Comparison of ENCODE assay signal across 12 mouse cellular contexts in genomic region chr11:109627648-109628047, GRCm38 (mm10). TPM values are rescaled to one million over a fixed set of nuclear protein-coding genes. Genes with fewer than 3 reads are reported as not detected.
DNase-seq lines count a peak whose midpoint lies in the region; ATAC-seq and TF ChIP-seq lines count a peak whose summit lies in the region.
"Had no signal": no experiment of that assay in that cellular context is flagged by ENCODE, and none has a peak within 500 bp of the region (broad histone marks: within the 10 kb centered on the region; RNA-seq: fewer than 3 reads in every experiment).

No protein-coding gene starts in this region.

- peak; percentile 52 for DNase-seq in CD4-positive, CD25-positive, alpha-beta regulatory T cell, adult 2 months (ENCODE audit: low read depth, low spot score)
- DNase-seq in thymus, postnatal 14 days = peak; percentile 27
- DNase-seq in thymus, adult 18-20 months = no peak
- no peak for DNase-seq in right cerebral cortex, postnatal 36 days (ENCODE audit: low spot score in 2 of 2)
- no peak for DNase-seq in left cerebral cortex, adult 18-20 months (ENCODE audit: low spot score in 2 of 2)
- DNase-seq: adrenal gland, adult 2 months had no signal

- ATAC-seq in CD4-positive, CD25-positive, alpha-beta regulatory T cell, adult 4 months = no peak
- ATAC-seq in intestine, postnatal 0 days = no peak
- no peak for ATAC-seq in intestine, embryonic 16.5 days
- ATAC-seq: forebrain, embryonic 13.5 days had no signal

- WGBS in intestine, postnatal 0 days = 87% methylated on average over 4 of the region's 4 CpGs
- WGBS in intestine, embryonic 16.5 days = 89% methylated on average over 4 of the region's 4 CpGs

- H3K36me3 ChIP-seq in intestine, postnatal 0 days (ENCODE audit: control insufficient read depth, insufficient read depth) = no peaks in the 10 kb centered on the region
- no peaks in the 10 kb centered on the region for H3K36me3 ChIP-seq in intestine, embryonic 16.5 days (ENCODE audit: control insufficient read depth, insufficient read depth, low read length)
- H3K36me3 ChIP-seq: lung, embryonic 15.5 days; neural tube, embryonic 12.5 days had no signal

- no peaks in the 10 kb centered on the region for H3K9me3 ChIP-seq in intestine, postnatal 0 days (ENCODE audit: control insufficient read depth)
- no peaks in the 10 kb centered on the region for H3K9me3 ChIP-seq in intestine, embryonic 16.5 days (ENCODE audit: control insufficient read depth, low read length)
- H3K9me3 ChIP-seq: forebrain, embryonic 13.5 days; lung, embryonic 15.5 days; neural tube, embryonic 12.5 days had no signal

- no peaks in the 10 kb centered on the region for H3K4me1 ChIP-seq in intestine, postnatal 0 days (replicated peaks; ENCODE audit: control insufficient read depth, insufficient read depth, low read length)
- H3K4me1 ChIP-seq in intestine, embryonic 16.5 days (ENCODE audit: control insufficient read depth, insufficient read depth, low read length) = peaks cover 2% of the 10 kb centered on the region; the same call in 1 of the 2 replicates
- H3K4me1 ChIP-seq: neural tube, embryonic 12.5 days had no signal

- no peak overlapping the region for H3K27ac ChIP-seq in intestine, postnatal 0 days (ENCODE audit: low read depth, low read length)
- H3K27ac ChIP-seq in intestine, embryonic 16.5 days (ENCODE audit: low read length) = no peak overlapping the region
- H3K27ac ChIP-seq: forebrain, embryonic 13.5 days; lung, embryonic 15.5 days; neural tube, embryonic 12.5 days had no signal

- H3K9ac ChIP-seq in intestine, postnatal 0 days (ENCODE audit: low read depth, low read length) = no peak overlapping the region
- H3K9ac ChIP-seq in intestine, embryonic 16.5 days (ENCODE audit: low read depth, low read length) = no peak overlapping the region
- H3K9ac ChIP-seq: forebrain, embryonic 13.5 days; lung, embryonic 15.5 days; neural tube, embryonic 12.5 days had no signal

- TF ChIP-seq CTCF in intestine, postnatal 0 days (IDR thresholded peaks at IDR 0.05; ENCODE audit: low read depth) = peak; percentile 61

- no peak overlapping the region for H3K4me2 ChIP-seq in intestine, postnatal 0 days (replicated peaks; ENCODE audit: low read depth)
- H3K4me2 ChIP-seq in intestine, embryonic 16.5 days (ENCODE audit: low read depth, low read length) = no peak overlapping the region
- H3K4me2 ChIP-seq: forebrain, embryonic 13.5 days; lung, embryonic 15.5 days; neural tube, embryonic 12.5 days had no signal

- no peaks in the 10 kb centered on the region for H3K27me3 ChIP-seq in intestine, postnatal 0 days (replicated peaks; ENCODE audit: control insufficient read depth, insufficient read depth, low read length)
- no peaks in the 10 kb centered on the region for H3K27me3 ChIP-seq in intestine, embryonic 16.5 days (replicated peaks; ENCODE audit: control insufficient read depth, insufficient read depth, low read length)
- H3K27me3 ChIP-seq: forebrain, embryonic 13.5 days; lung, embryonic 15.5 days; neural tube, embryonic 12.5 days had no signal

- H3K4me3 ChIP-seq in intestine, postnatal 0 days (ENCODE audit: low read depth, low read length) = no peak overlapping the region
- H3K4me3 ChIP-seq in intestine, embryonic 16.5 days (ENCODE audit: low read length) = no peak overlapping the region
- H3K4me3 ChIP-seq: forebrain, embryonic 13.5 days; lung, embryonic 15.5 days; neural tube, embryonic 12.5 days had no signal

RNA-seq across cellular contexts. Expression of gene Wipi1, which starts 15.9 kb away (rescaled TPM):
- not detected for polyA plus RNA-seq in CD4-positive, CD25-positive, alpha-beta regulatory T cell, adult 4 months (2017; shearing (Covaris generic))
- polyA plus RNA-seq in intestine, postnatal 0 days (2015; fragmentation: Nextera tagmentation; extraction: Ambion mirVana) = 28.2 and 30.4 TPM in 2 replicates
- 27.3 and 27.5 TPM in 2 replicates for polyA plus RNA-seq in intestine, embryonic 16.5 days (2015; fragmentation: Nextera tagmentation; extraction: Ambion mirVana)
- total RNA-seq in left cerebral cortex, adult 18-20 months (2021) = 10 to 100 TPM; 18.4 to 19.3 TPM

RNA-seq across cellular contexts. Expression of gene Prkar1a, which starts 21.6 kb away (rescaled TPM):
- polyA plus RNA-seq in CD4-positive, CD25-positive, alpha-beta regulatory T cell, adult 4 months (2017; shearing (Covaris generic)) = 100 to 1,000 TPM; 416 to 490 TPM
- 180 and 188 TPM in 2 replicates for polyA plus RNA-seq in intestine, postnatal 0 days (2015; fragmentation: Nextera tagmentation; extraction: Ambion mirVana)
- 250 and 256 TPM in 2 replicates for polyA plus RNA-seq in intestine, embryonic 16.5 days (2015; fragmentation: Nextera tagmentation; extraction: Ambion mirVana)
- 100 to 1,000 TPM; 618 to 657 TPM for total RNA-seq in left cerebral cortex, adult 18-20 months (2021)

Comparison
In these comparisons a context has a peak if more than half of its experiments do, and no peak if none do; other contexts are left out.
1. DNase-seq: peak in CD4-positive, CD25-positive, alpha-beta regulatory T cell, adult 2 months (single experiment) and thymus, postnatal 14 days (single experiment); none in thymus, adult 18-20 months (0 of 2), right cerebral cortex, postnatal 36 days (0 of 2) and left cerebral cortex, adult 18-20 months (0 of 2).
2. RNA of gene Wipi1, which starts 15.9 kb away (polyA plus RNA-seq): 28.2 to 30.4 TPM in intestine, postnatal 0 days and 27.3 to 27.5 TPM in intestine, embryonic 16.5 days; not detected in CD4-positive, CD25-positive, alpha-beta regulatory T cell, adult 4 months; every median in the first group is over 10 times any median in the second.